Mouse (Mus musculus) heart, embryonic 13.5 days (tissue): Measurements from ENCODE around the gene Tdp1. TPM values are rescaled to one million over a fixed set of nuclear protein-coding genes. Genes with fewer than 3 reads are reported as not detected.

Source experiments
- ATAC-seq: fragments of 200-750 bp; cut with Nextera tagmentation; 2 replicates; pipeline ENCODE4 v1.8.0; 2017; ENCODE audit warnings: moderate TSS enrichment; ENCODE audit not compliant: insufficient number of reproducible peaks, low FRiP score, low TSS enrichment; ENCODE audit errors: extremely low read depth
- H3K27ac ChIP-seq: fragments of 300-500 bp; sonication (generic); replicated peaks from 2 replicates; pipeline ENCODE4 v1.5.1; 2015; ENCODE audit warnings: moderate library complexity, mild to moderate bottlenecking, inconsistent platforms
- H3K27me3 ChIP-seq: fragments of 300-500 bp; sonication (generic); replicated peaks from 2 replicates; pipeline ENCODE4 v1.6.1; 2015; ENCODE audit warnings: mild to moderate bottlenecking, inconsistent platforms
- H3K36me3 ChIP-seq: fragments of 300-500 bp; sonication (generic); 2 replicates; pipeline ENCODE4 v1.6.1; 2015; ENCODE audit warnings: mild to moderate bottlenecking, inconsistent platforms
- H3K4me1 ChIP-seq: fragments of 300-500 bp; sonication (generic); 2 replicates; pipeline ENCODE4 v1.6.1; 2015; ENCODE audit warnings: inconsistent platforms
- H3K4me2 ChIP-seq: fragments of 300-500 bp; sonication (generic); 2 replicates; pipeline ENCODE4 v1.6.1; 2015; ENCODE audit warnings: inconsistent platforms, mild to moderate bottlenecking, moderate library complexity
- H3K4me3 ChIP-seq: fragments of 300-500 bp; sonication (generic); 2 replicates; pipeline ENCODE4 v1.5.1; 2015; ENCODE audit warnings: moderate library complexity, mild to moderate bottlenecking, inconsistent platforms
- H3K9ac ChIP-seq: fragments of 300-500 bp; sonication (generic); 2 replicates; pipeline ENCODE4 v1.6.1; 2015; ENCODE audit warnings: inconsistent platforms, mild to moderate bottlenecking, moderate library complexity
- H3K9me3 ChIP-seq: fragments of 300-500 bp; sonication (generic); 2 replicates; pipeline ENCODE4 v1.6.1; 2016; ENCODE audit warnings: inconsistent platforms
- WGBS: fragments of 180-500 bp; shearing (Covaris S2); methylation state at CpG from one replicate; pipeline ENCODE4 v1.1.7; 2015; ENCODE audit warnings: mixed read lengths; 5-methylcytosine and 5-hydroxymethylcytosine counted together
- polyA plus RNA-seq: library from polyadenylated mRNA; unstranded; fragments of >200 nt; fragmentation: Nextera tagmentation; extraction: Ambion mirVana; gene quantifications from 2 replicates; pipeline ENCODE4 v1.2.1, GENCODE M21; 2015

The Tdp1 gene
- polyA plus RNA-seq, 1 experiment from 2014 or later, result 30.2 TPM

GRCm38 (mm10) chr12:99979541-99979940, 95.2 kb downstream of the Tdp1 start:
- 57% methylated on average over 4 of the region's 4 CpGs for WGBS

GRCm38 (mm10) chr12:99986797-99987196, 102.5 kb downstream of the Tdp1 start:
- WGBS, result 86% methylated on average over 5 of the region's 5 CpGs
- no peak overlapping the region for H3K9ac ChIP-seq
- H3K4me1 ChIP-seq, result no peaks in the 10 kb centered on the region
- H3K27ac ChIP-seq, result no peak overlapping the region
- no peak for ATAC-seq
- peaks cover 7% of the 10 kb centered on the region for H3K9me3 ChIP-seq
- no peak overlapping the region for H3K4me2 ChIP-seq
- no peak overlapping the region for H3K4me3 ChIP-seq
- no peaks in the 10 kb centered on the region for H3K36me3 ChIP-seq
- no peaks in the 10 kb centered on the region for H3K27me3 ChIP-seq

More at GRCm38 (mm10) chr12:99979541-99979940, 95.2 kb downstream of the Tdp1 start:
- H3K9ac ChIP-seq, result no peak overlapping the region
- no peak overlapping the region for H3K4me2 ChIP-seq
- peaks cover 4% of the 10 kb centered on the region; the same call in 1 of the 2 replicates for H3K9me3 ChIP-seq
- no peaks in the 10 kb centered on the region for H3K36me3 ChIP-seq
- H3K27ac ChIP-seq, result no peak overlapping the region
- no peak overlapping the region for H3K4me3 ChIP-seq
- H3K4me1 ChIP-seq, result no peaks in the 10 kb centered on the region
- no peaks in the 10 kb centered on the region for H3K27me3 ChIP-seq
- ATAC-seq, result no peak

GRCm38 (mm10) chr12:99988144-99988543, 103.8 kb downstream of the Tdp1 start:
- no peak overlapping the region for H3K4me3 ChIP-seq
- 51% methylated on average over 2 of the region's 2 CpGs for WGBS
- no peaks in the 10 kb centered on the region for H3K27me3 ChIP-seq
- no peaks in the 10 kb centered on the region for H3K36me3 ChIP-seq
- H3K27ac ChIP-seq, result no peak overlapping the region
- ATAC-seq, result no peak
- peaks cover 7% of the 10 kb centered on the region for H3K9me3 ChIP-seq
- H3K9ac ChIP-seq, result no peak overlapping the region
- no peak overlapping the region for H3K4me2 ChIP-seq
- H3K4me1 ChIP-seq, result no peaks in the 10 kb centered on the region

GRCm38 (mm10) chr12:99992362-99992862, 108.1 kb downstream of the Tdp1 start:
- Histone ChIP-seq H3K4me3 (no peak overlapping the region), H3K36me3 (no peaks in the 10 kb centered on the region), H3K9me3 (peaks cover 7% of the 10 kb centered on the region), H3K27ac (no peak overlapping the region), H3K9ac (no peak overlapping the region), H3K4me1 (no peaks in the 10 kb centered on the region), H3K4me2 (no peak overlapping the region), H3K27me3 (no peaks in the 10 kb centered on the region)
- 85% methylated on average over 11 of the region's 11 CpGs for WGBS
- no peak for ATAC-seq

- H3K27ac ChIP-seq, result no peak overlapping the region
- no peak overlapping the region for H3K9ac ChIP-seq
- 73% methylated on average over 10 of the region's 10 CpGs for WGBS
- H3K27me3 ChIP-seq, result no peaks in the 10 kb centered on the region
- no peak for ATAC-seq
- H3K36me3 ChIP-seq, result no peaks in the 10 kb centered on the region
- no peaks in the 10 kb centered on the region for H3K4me1 ChIP-seq
- H3K4me3 ChIP-seq, result no peak overlapping the region
- peaks cover 7% of the 10 kb centered on the region for H3K9me3 ChIP-seq
- H3K4me2 ChIP-seq, result no peak overlapping the region
Observed at GRCm38 (mm10) chr12:99993146-99993890, 109.0 kb downstream of the Tdp1 start.

GRCm38 (mm10) chr12:99995951-99996350, 111.6 kb downstream of the Tdp1 start:
- ATAC-seq, result no peak
- WGBS, result 73% methylated on average over 5 of the region's 5 CpGs
- Histone ChIP-seq H3K27ac (no peak overlapping the region), H3K9ac (no peak overlapping the region), H3K4me1 (no peaks in the 10 kb centered on the region), H3K4me2 (no peak overlapping the region), H3K4me3 (no peak overlapping the region), H3K9me3 (peaks cover 5% of the 10 kb centered on the region), H3K36me3 (no peaks in the 10 kb centered on the region), H3K27me3 (no peaks in the 10 kb centered on the region)

- no peak for ATAC-seq
- no peak overlapping the region for H3K27ac ChIP-seq
- H3K4me2 ChIP-seq, result no peak overlapping the region
- no peaks in the 10 kb centered on the region for H3K36me3 ChIP-seq
- H3K4me1 ChIP-seq, result no peaks in the 10 kb centered on the region
- no peaks in the 10 kb centered on the region for H3K27me3 ChIP-seq
- 70% methylated on average over 5 of the region's 5 CpGs for WGBS
- no peak overlapping the region for H3K4me3 ChIP-seq
- H3K9me3 ChIP-seq, result no peaks in the 10 kb centered on the region
- no peak overlapping the region for H3K9ac ChIP-seq
Observed at GRCm38 (mm10) chr12:99999726-100000125, 115.4 kb downstream of the Tdp1 start.

- Histone ChIP-seq H3K4me3 (no peak overlapping the region), H3K27ac (no peak overlapping the region), H3K36me3 (no peaks in the 10 kb centered on the region), H3K9ac (no peak overlapping the region), H3K4me1 (no peaks in the 10 kb centered on the region), H3K4me2 (no peak overlapping the region), H3K27me3 (no peaks in the 10 kb centered on the region), H3K9me3 (no peaks in the 10 kb centered on the region)
- ATAC-seq, result no peak
- 88% methylated on average over 7 of the region's 7 CpGs for WGBS
Observed at GRCm38 (mm10) chr12:100000381-100000780, 116.1 kb downstream of the Tdp1 start.

- no peaks in the 10 kb centered on the region for H3K27me3 ChIP-seq
- no peak overlapping the region for H3K27ac ChIP-seq
- no peaks in the 10 kb centered on the region for H3K4me1 ChIP-seq
- no peak overlapping the region for H3K4me2 ChIP-seq
- H3K9ac ChIP-seq, result no peak overlapping the region
- H3K4me3 ChIP-seq, result no peak overlapping the region
- H3K36me3 ChIP-seq, result no peaks in the 10 kb centered on the region
- no peaks in the 10 kb centered on the region for H3K9me3 ChIP-seq
- 76% methylated on average over 3 of the region's 3 CpGs for WGBS
- no peak for ATAC-seq
Observed at GRCm38 (mm10) chr12:100001246-100001645, 116.9 kb downstream of the Tdp1 start.

- Histone ChIP-seq H3K4me3 (no peak overlapping the region), H3K9ac (no peak overlapping the region), H3K27me3 (no peaks in the 10 kb centered on the region), H3K9me3 (no peaks in the 10 kb centered on the region), H3K27ac (no peak overlapping the region), H3K36me3 (no peaks in the 10 kb centered on the region), H3K4me1 (no peaks in the 10 kb centered on the region), H3K4me2 (no peak overlapping the region)
- no peak for ATAC-seq
- 73% methylated on average over 3 of the region's 3 CpGs for WGBS
Observed at GRCm38 (mm10) chr12:100001910-100002309, 117.6 kb downstream of the Tdp1 start.

- H3K27ac ChIP-seq, result no peak overlapping the region
- no peak overlapping the region for H3K4me2 ChIP-seq
- H3K9ac ChIP-seq, result no peak overlapping the region
- H3K27me3 ChIP-seq, result no peaks in the 10 kb centered on the region
- H3K9me3 ChIP-seq, result no peaks in the 10 kb centered on the region
- WGBS, result 47% methylated on average over 8 of the region's 8 CpGs
- no peaks in the 10 kb centered on the region for H3K4me1 ChIP-seq
- no peak overlapping the region for H3K4me3 ChIP-seq
- ATAC-seq, result no peak
- no peaks in the 10 kb centered on the region for H3K36me3 ChIP-seq
Observed at GRCm38 (mm10) chr12:100002914-100003587, 118.7 kb downstream of the Tdp1 start.
